Mouse (Mus musculus): ENCODE data around the gene Kctd21. TPM values are rescaled to one million over a fixed set of nuclear protein-coding genes. Genes with fewer than 3 reads are reported as not detected.

The Kctd21 gene
- total and polyA plus RNA-seq, 3 experiments: 0.19 to 0.81 (median 0.46) TPM

GRCm38 (mm10) chr7:97344655-97345054 is 12.5 kb downstream of the Kctd21 start:
- no peak for DNase-seq (ENCODE audit: extremely low read depth)
- Histone ChIP-seq H3K79me2 (replicated peaks; ENCODE audit: control insufficient read depth, extremely low read depth, insufficient read depth, poor library complexity, severe bottlenecking) (no peaks in the 10 kb centered on the region), H3K4me2 (ENCODE audit: insufficient read depth, low read depth, poor library complexity, severe bottlenecking) (no peak overlapping the region), H3K9me3 (replicated peaks; ENCODE audit: low read length) (no peaks in the 10 kb centered on the region), H3K4me1 (ENCODE audit: control insufficient read depth in 1 of 2, insufficient read depth in 2 of 2) (peaks cover 0 to 5% of the 10 kb centered on the region in 2 experiments; a peak in 3 of 4 replicates), H3K36me3 (replicated peaks in 1 of 2; ENCODE audit: control insufficient read depth in 1 of 2, insufficient read depth in 1 of 2, low read length in 1 of 2) (peaks cover 0 to 2% of the 10 kb centered on the region in 2 experiments), H3K9ac (ENCODE audit: insufficient read depth, low read depth) (no peak overlapping the region), H3K27ac (ENCODE audit: insufficient read depth, low read depth) (no peak overlapping the region), H3K4me3 (replicated peaks in 1 of 3; ENCODE audit: low read depth in 2 of 3, low read length in 2 of 3, poor library complexity in 1 of 3) (no peak overlapping the region), H3K27me3 (replicated peaks) (no peaks in the 10 kb centered on the region)
- in situ Hi-C loops (cut with MboI; ENCODE audit: low pct_ligation_motif_present, low pct_unique_long_range_greater_than_20kb, low sequenced_read_pairs): no loop called here
- dilution Hi-C loops (cut with MboI; ENCODE audit: extremely low pct_ligation_motif_present, extremely low pct_unique_long_range_greater_than_20kb, low sequenced_read_pairs): no loop called here
- TF ChIP-seq SIN3A (IDR thresholded peaks at IDR 0.05; ENCODE audit: low read length) (no peak), BHLHE40 (IDR thresholded peaks at IDR 0.05; ENCODE audit: low read depth, low read length) (no peak), NELFE (IDR thresholded peaks at IDR 0.05; ENCODE audit: low read depth, low read length) (no peak), MXI1 (IDR thresholded peaks at IDR 0.05; ENCODE audit: low read depth, low read length) (no peak), IRF4 (IDR thresholded peaks at IDR 0.05; ENCODE audit: low read depth, low read length) (no peak), CHD2 (IDR thresholded peaks at IDR 0.05; ENCODE audit: low read length) (no peak), USF1 (IDR thresholded peaks at IDR 0.05; ENCODE audit: low read depth, low read length) (no peak), CHD1 (IDR thresholded peaks at IDR 0.05; ENCODE audit: low read depth, low read length) (no peak), RCOR1 (conservative IDR thresholded peaks at IDR 0.05; ENCODE audit: low read depth, low read length) (no peak), HCFC1 (IDR thresholded peaks at IDR 0.05; ENCODE audit: low read depth, low read length) (no peak), TBP (conservative IDR thresholded peaks at IDR 0.05; ENCODE audit: low read depth, low read length) (no peak), GABPA (IDR thresholded peaks at IDR 0.05; ENCODE audit: insufficient replicate concordance, low read depth, low read length) (no peak)

- TF ChIP-seq POLR2AphosphoS2 (IDR thresholded peaks at IDR 0.05; ENCODE audit: low read depth, low read length): no peak
- H3K27ac ChIP-seq (ENCODE audit: insufficient read depth, low read depth): no peak overlapping the region
- H3K79me2 ChIP-seq (replicated peaks; ENCODE audit: control insufficient read depth, extremely low read depth, insufficient read depth, poor library complexity, severe bottlenecking): no peaks in the 10 kb centered on the region
- no peak overlapping the region for H3K9ac ChIP-seq (ENCODE audit: insufficient read depth, low read depth)
- dilution Hi-C loops (cut with MboI; ENCODE audit: extremely low pct_ligation_motif_present, extremely low pct_unique_long_range_greater_than_20kb, low sequenced_read_pairs) (no loop called here), in situ Hi-C loops (cut with MboI; ENCODE audit: low pct_ligation_motif_present, low pct_unique_long_range_greater_than_20kb, low sequenced_read_pairs) (no loop called here)
- no peak for DNase-seq (ENCODE audit: extremely low read depth)
- H3K9me3 ChIP-seq (replicated peaks; ENCODE audit: low read length): no peaks in the 10 kb centered on the region
- no peak overlapping the region for H3K4me2 ChIP-seq (ENCODE audit: insufficient read depth, low read depth, poor library complexity, severe bottlenecking)
- no peaks in the 10 kb centered on the region for H3K27me3 ChIP-seq (replicated peaks)
- peaks cover 0 to 5% of the 10 kb centered on the region in 2 experiments; a peak in 3 of 4 replicates for H3K4me1 ChIP-seq (ENCODE audit: control insufficient read depth in 1 of 2, insufficient read depth in 2 of 2)
- peaks cover 0 to 2% of the 10 kb centered on the region in 2 experiments for H3K36me3 ChIP-seq (replicated peaks in 1 of 2; ENCODE audit: control insufficient read depth in 1 of 2, insufficient read depth in 1 of 2, low read length in 1 of 2)
- no peak overlapping the region for H3K4me3 ChIP-seq (replicated peaks in 1 of 3; ENCODE audit: low read depth in 2 of 3, low read length in 2 of 3, poor library complexity in 1 of 3)
Measured at GRCm38 (mm10) chr7:97345229-97345871, 13.2 kb downstream of the Kctd21 start.
